Mouse (Mus musculus) kidney, embryonic 16.5 days (tissue): ENCODE data around the gene Cspg4. TPM values are rescaled to one million over a fixed set of nuclear protein-coding genes. Genes with fewer than 3 reads are reported as not detected.

Experiments used
- ATAC-seq: fragments of 200-750 bp; cut with Nextera tagmentation; 2 replicates; pipeline ENCODE4 v1.8.0; 2017; ENCODE audit warnings: moderate TSS enrichment; ENCODE audit not compliant: low FRiP score, low TSS enrichment
- H3K27ac ChIP-seq: fragments of 300-500 bp; sonication (generic); 2 replicates; pipeline ENCODE4 v1.5.1; 2014; ENCODE audit warnings: low read length
- H3K27me3 ChIP-seq: fragments of 300-500 bp; sonication (generic); 2 replicates; pipeline ENCODE4 v1.6.1; 2014; ENCODE audit warnings: low read length, control low read depth, mixed read lengths; ENCODE audit not compliant: insufficient read depth
- H3K36me3 ChIP-seq: fragments of 300-500 bp; sonication (generic); 2 replicates; pipeline ENCODE4 v1.6.1; 2014; ENCODE audit warnings: low read length, control low read depth, mixed read lengths; ENCODE audit not compliant: insufficient read depth
- H3K4me1 ChIP-seq: fragments of 300-500 bp; sonication (generic); 2 replicates; pipeline ENCODE4 v1.6.1; 2014; ENCODE audit warnings: low read length, control low read depth, mixed read lengths; ENCODE audit not compliant: insufficient read depth
- H3K4me2 ChIP-seq: fragments of 300-500 bp; sonication (generic); replicated peaks from 2 replicates; pipeline ENCODE4 v1.6.1; 2014; ENCODE audit warnings: low read depth, low read length
- H3K4me3 ChIP-seq: fragments of 300-500 bp; sonication (generic); 2 replicates; pipeline ENCODE4 v1.5.1; 2014; ENCODE audit warnings: mild to moderate bottlenecking, low read length
- H3K9ac ChIP-seq: fragments of 300-500 bp; sonication (generic); replicated peaks from 2 replicates; pipeline ENCODE4 v1.6.1; 2014; ENCODE audit warnings: low read length
- H3K9me3 ChIP-seq: fragments of 300-500 bp; sonication (generic); 2 replicates; pipeline ENCODE4 v1.6.1; 2016; ENCODE audit warnings: low read length, control low read depth
- WGBS: fragments of 180-500 bp; shearing (Covaris S2); extraction: QIAGEN DNeasy Blood & Tissue Kit; methylation state at CpG from one replicate; pipeline ENCODE4 v1.1.7; 2014; 5-methylcytosine and 5-hydroxymethylcytosine counted together
- polyA plus RNA-seq: library from polyadenylated mRNA; unstranded; fragments of >200 nt; fragmentation: Nextera tagmentation; extraction: Ambion mirVana; gene quantifications from 2 replicates; pipeline ENCODE4 v1.2.1, GENCODE M21; 2015

The Cspg4 gene
- 30.5 and 32.6 TPM in 2 replicates for polyA plus RNA-seq

GRCm38 (mm10) chr9:56864832-56865231 is at the start of gene Cspg4:
Gene Cspg4 (plus strand): TSS chr9:56865033.
- H3K36me3 ChIP-seq = no peaks in the 10 kb centered on the region
- peak within 1 kb of the TSS; percentile 70 for H3K9ac ChIP-seq
- ATAC-seq = peak; percentile 87
- peak within 1 kb of the TSS; percentile 51 for H3K4me3 ChIP-seq
- H3K27me3 ChIP-seq = no peaks in the 10 kb centered on the region
- H3K4me2 ChIP-seq = peak within 1 kb of the TSS; percentile 55
- H3K4me1 ChIP-seq = peaks cover 81% of the 10 kb centered on the region
- WGBS = under 1% methylated on average over 24 of the region's 24 CpGs
- H3K9me3 ChIP-seq = no peaks in the 10 kb centered on the region
- peak within 1 kb of the TSS; percentile 73 for H3K27ac ChIP-seq

- H3K36me3 ChIP-seq = no peaks in the 10 kb centered on the region
- no peak overlapping the region for H3K9ac ChIP-seq
- H3K9me3 ChIP-seq = no peaks in the 10 kb centered on the region
- WGBS = 23% methylated on average over 3 of the region's 3 CpGs
- H3K4me1 ChIP-seq = peaks cover 9% of the 10 kb centered on the region
- no peak overlapping the region for H3K4me2 ChIP-seq
- H3K27ac ChIP-seq = no peak overlapping the region
- no peak overlapping the region for H3K4me3 ChIP-seq
- ATAC-seq = peak; percentile 49; the same call in 1 of the 2 replicates
- 0 out of 2 replicates have a peak, but pooled peaks cover 3% of the 10 kb centered on the region for H3K27me3 ChIP-seq
These were observed 39.9 kb upstream of the Cspg4 start for GRCm38 (mm10) chr9:56824900-56825299.

- Histone ChIP-seq H3K4me1 (peaks cover 9% of the 10 kb centered on the region), H3K9me3 (no peaks in the 10 kb centered on the region), H3K9ac (peak overlapping the region; percentile 23; the same call in 1 of the 2 replicates), H3K27me3 (0 out of 2 replicates have a peak, but pooled peaks cover 3% of the 10 kb centered on the region), H3K36me3 (no peaks in the 10 kb centered on the region), H3K4me3 (peak overlapping the region; percentile 28), H3K27ac (no peak overlapping the region), H3K4me2 (peak overlapping the region; percentile 47)
- ATAC-seq = peak; percentile 31; the same call in 1 of the 2 replicates
- WGBS = 12% methylated on average over 21 of the region's 21 CpGs
These were observed 39.2 kb upstream of the Cspg4 start for GRCm38 (mm10) chr9:56825476-56826213.

GRCm38 (mm10) chr9:56828146-56828545 is 36.7 kb upstream of the Cspg4 start:
- Histone ChIP-seq H3K27ac (no peak overlapping the region), H3K4me1 (peaks cover 9% of the 10 kb centered on the region), H3K4me2 (no peak overlapping the region), H3K27me3 (0 out of 2 replicates have a peak, but pooled peaks cover 3% of the 10 kb centered on the region), H3K9me3 (no peaks in the 10 kb centered on the region), H3K36me3 (no peaks in the 10 kb centered on the region), H3K4me3 (no peak overlapping the region), H3K9ac (no peak overlapping the region)
- WGBS = 43% methylated on average over 9 of the region's 9 CpGs
- ATAC-seq = no peak

- H3K9ac ChIP-seq = no peak overlapping the region
- 0 out of 2 replicates have a peak, but pooled peaks cover 3% of the 10 kb centered on the region for H3K27me3 ChIP-seq
- H3K4me1 ChIP-seq = peaks cover 9% of the 10 kb centered on the region
- ATAC-seq = no peak
- no peaks in the 10 kb centered on the region for H3K9me3 ChIP-seq
- no peak overlapping the region for H3K4me2 ChIP-seq
- no peak overlapping the region for H3K27ac ChIP-seq
- no peak overlapping the region for H3K4me3 ChIP-seq
- no peaks in the 10 kb centered on the region for H3K36me3 ChIP-seq
- 76% methylated on average over 6 of the region's 6 CpGs for WGBS
These were observed 36.0 kb upstream of the Cspg4 start for GRCm38 (mm10) chr9:56828841-56829240.

- 31% methylated on average over 4 of the region's 4 CpGs for WGBS
- Histone ChIP-seq H3K9me3 (no peaks in the 10 kb centered on the region), H3K4me1 (peaks cover 8% of the 10 kb centered on the region), H3K4me2 (no peak overlapping the region), H3K27ac (no peak overlapping the region), H3K27me3 (0 out of 2 replicates have a peak, but pooled peaks cover 3% of the 10 kb centered on the region), H3K9ac (no peak overlapping the region), H3K4me3 (no peak overlapping the region), H3K36me3 (no peaks in the 10 kb centered on the region)
- ATAC-seq = no peak
These were observed 34.7 kb upstream of the Cspg4 start for GRCm38 (mm10) chr9:56830162-56830561.

GRCm38 (mm10) chr9:56831904-56832303 is 32.9 kb upstream of the Cspg4 start:
- no peak overlapping the region for H3K27ac ChIP-seq
- H3K27me3 ChIP-seq = no peaks in the 10 kb centered on the region
- H3K4me3 ChIP-seq = no peak overlapping the region
- ATAC-seq = no peak
- H3K9me3 ChIP-seq = no peaks in the 10 kb centered on the region
- no peak overlapping the region for H3K9ac ChIP-seq
- no peak overlapping the region for H3K4me2 ChIP-seq
- no peaks in the 10 kb centered on the region for H3K4me1 ChIP-seq
- no peaks in the 10 kb centered on the region for H3K36me3 ChIP-seq
- WGBS = 77% methylated on average over 3 of the region's 3 CpGs

- Histone ChIP-seq H3K4me2 (no peak overlapping the region), H3K4me3 (no peak overlapping the region), H3K27ac (no peak overlapping the region), H3K9me3 (no peaks in the 10 kb centered on the region), H3K27me3 (no peaks in the 10 kb centered on the region), H3K36me3 (no peaks in the 10 kb centered on the region), H3K4me1 (no peaks in the 10 kb centered on the region), H3K9ac (no peak overlapping the region)
- 14% methylated on average over 6 of the region's 6 CpGs for WGBS
- 0 out of 2 replicates have a peak, but pooled peaks have one; percentile 51 for ATAC-seq
These were observed 31.9 kb upstream of the Cspg4 start for GRCm38 (mm10) chr9:56832900-56833299.

GRCm38 (mm10) chr9:56835152-56835551 is 29.7 kb upstream of the Cspg4 start:
- no peak overlapping the region for H3K9ac ChIP-seq
- H3K36me3 ChIP-seq = no peaks in the 10 kb centered on the region
- no peaks in the 10 kb centered on the region for H3K27me3 ChIP-seq
- H3K9me3 ChIP-seq = no peaks in the 10 kb centered on the region
- WGBS = 76% methylated on average over 5 of the region's 5 CpGs
- no peak overlapping the region for H3K4me2 ChIP-seq
- ATAC-seq = no peak
- no peak overlapping the region for H3K4me3 ChIP-seq
- H3K27ac ChIP-seq = no peak overlapping the region
- H3K4me1 ChIP-seq = 0 out of 2 replicates have a peak, but pooled peaks cover 6% of the 10 kb centered on the region

GRCm38 (mm10) chr9:56840721-56841120 is 24.1 kb upstream of the Cspg4 start:
- no peaks in the 10 kb centered on the region for H3K36me3 ChIP-seq
- peaks cover 28% of the 10 kb centered on the region for H3K4me1 ChIP-seq
- H3K9ac ChIP-seq = no peak overlapping the region
- H3K27ac ChIP-seq = no peak overlapping the region
- H3K27me3 ChIP-seq = no peaks in the 10 kb centered on the region
- H3K4me3 ChIP-seq = no peak overlapping the region
- 64% methylated on average over 5 of the region's 5 CpGs for WGBS
- no peak for ATAC-seq
- no peaks in the 10 kb centered on the region for H3K9me3 ChIP-seq
- H3K4me2 ChIP-seq = no peak overlapping the region
